Mouse (Mus musculus) lung, postnatal 0 days (tissue): ENCODE results near the gene Zfp644. TPM values are rescaled to one million over a fixed set of nuclear protein-coding genes. Genes with fewer than 3 reads are reported as not detected.
A peak's percentile ranks its signal among the peaks of the same experiment; 100 is the strongest.

Experiments
- ATAC-seq: fragments of 200-750 bp; cut with Nextera tagmentation; 2 replicates; pipeline ENCODE4 v1.8.0; 2017; ENCODE audit warnings: moderate library complexity
- DNase-seq: peaks from one replicate; pipeline ENCODE4 v3.0.0-alpha.2; 2016; ENCODE audit warnings: low spot score
- H3K27ac ChIP-seq: fragments of 300-500 bp; sonication (generic); 2 replicates; pipeline ENCODE4 v1.5.1; 2014; ENCODE audit warnings: antibody characterized with exemption, mild to moderate bottlenecking, low read length, mixed read lengths
- H3K27me3 ChIP-seq: fragments of 300-500 bp; sonication (generic); replicated peaks from 2 replicates; pipeline ENCODE4 v1.6.1; 2014; ENCODE audit warnings: low read length, mixed read lengths; ENCODE audit not compliant: insufficient read depth
- H3K36me3 ChIP-seq: fragments of 300-500 bp; sonication (generic); 2 replicates; pipeline ENCODE4 v1.6.1; 2014; ENCODE audit warnings: low read length, mixed read lengths; ENCODE audit not compliant: insufficient read depth
- H3K4me1 ChIP-seq: fragments of 300-500 bp; sonication (generic); 2 replicates; pipeline ENCODE4 v1.6.1; 2014; ENCODE audit warnings: antibody characterized with exemption, low read depth, low read length, mixed read lengths; ENCODE audit not compliant: insufficient read depth
- H3K4me2 ChIP-seq: fragments of 300-500 bp; sonication (generic); replicated peaks from 2 replicates; pipeline ENCODE4 v1.6.1; 2014; ENCODE audit warnings: low read depth, mild to moderate bottlenecking, low read length, moderate library complexity, mixed read lengths
- H3K4me3 ChIP-seq: fragments of 300-500 bp; sonication (generic); 2 replicates; pipeline ENCODE4 v1.5.1; 2014; ENCODE audit warnings: low read depth, low read length
- H3K9ac ChIP-seq: fragments of 300-500 bp; sonication (generic); replicated peaks from 2 replicates; pipeline ENCODE4 v1.6.1; 2014; ENCODE audit warnings: low read depth, mild to moderate bottlenecking
- H3K9me3 ChIP-seq: fragments of 300-500 bp; sonication (generic); 2 replicates; pipeline ENCODE4 v1.6.1; 2016; ENCODE audit warnings: low read length, mixed read lengths
- CTCF ChIP-seq: IDR thresholded peaks from 2 replicates; pipeline ENCODE4 v1.5.1; 2016; ENCODE audit warnings: antibody characterized with exemption, mild to moderate bottlenecking
- EP300 ChIP-seq: IDR thresholded peaks from 2 replicates; pipeline ENCODE4 v1.6.1; 2016; ENCODE audit warnings: antibody characterized with exemption, mild to moderate bottlenecking, control low read depth
- WGBS: fragments of 180-500 bp; shearing (Covaris S2); extraction: QIAGEN DNeasy Blood & Tissue Kit; methylation state at CpG from one replicate; pipeline ENCODE4 v1.1.7; 2014; 5-methylcytosine and 5-hydroxymethylcytosine counted together
- polyA plus RNA-seq: library from polyadenylated mRNA; unstranded; fragments of >200 nt; fragmentation: Nextera tagmentation; extraction: Ambion mirVana; gene quantifications from 2 replicates; pipeline ENCODE4 v1.2.1, GENCODE M21; 2015

Zfp644 gene
- polyA plus RNA-seq, 1 experiment from 2014 or later: 57.2 TPM

GRCm38 (mm10) chr5:106676784-106677183, 20.3 kb downstream of the Zfp644 start:
- Histone ChIP-seq H3K9ac (no peak overlapping the region), H3K27ac (no peak overlapping the region), H3K4me2 (no peak overlapping the region), H3K4me3 (no peak overlapping the region), H3K27me3 (no peaks in the 10 kb centered on the region), H3K4me1 (no peaks in the 10 kb centered on the region), H3K9me3 (no peaks in the 10 kb centered on the region), H3K36me3 (no peaks in the 10 kb centered on the region)
- TF ChIP-seq EP300 (no peak), CTCF (no peak)
- DNase-seq (no peak), ATAC-seq (no peak)
- 85% methylated on average over 9 of the region's 9 CpGs for WGBS

GRCm38 (mm10) chr5:106672597-106672996, 24.5 kb downstream of the Zfp644 start:
- no peak for TF ChIP-seq CTCF
- TF ChIP-seq EP300: no peak
- no peaks in the 10 kb centered on the region for H3K4me1 ChIP-seq
- DNase-seq: no peak
- no peak overlapping the region for H3K9ac ChIP-seq
- no peak overlapping the region for H3K4me2 ChIP-seq
- no peak for ATAC-seq
- no peak overlapping the region for H3K4me3 ChIP-seq
- no peak overlapping the region for H3K27ac ChIP-seq
- H3K9me3 ChIP-seq: no peaks in the 10 kb centered on the region
- H3K36me3 ChIP-seq: no peaks in the 10 kb centered on the region
- H3K27me3 ChIP-seq: no peaks in the 10 kb centered on the region

GRCm38 (mm10) chr5:106671893-106672292, 25.2 kb downstream of the Zfp644 start:
- Histone ChIP-seq H3K4me1 (no peaks in the 10 kb centered on the region), H3K27me3 (no peaks in the 10 kb centered on the region), H3K4me3 (no peak overlapping the region), H3K36me3 (no peaks in the 10 kb centered on the region), H3K4me2 (no peak overlapping the region), H3K9ac (no peak overlapping the region), H3K9me3 (no peaks in the 10 kb centered on the region), H3K27ac (no peak overlapping the region)
- WGBS: 35% methylated on average over 3 of the region's 3 CpGs
- ATAC-seq (peak; percentile 60), DNase-seq (peak; percentile 12)
- TF ChIP-seq EP300 (no peak), CTCF (no peak)

- 87% methylated on average over 4 of the region's 4 CpGs for WGBS
- H3K4me1 ChIP-seq: no peaks in the 10 kb centered on the region
- H3K4me2 ChIP-seq: no peak overlapping the region
- ATAC-seq (no peak), DNase-seq (no peak)
- no peaks in the 10 kb centered on the region for H3K9me3 ChIP-seq
- H3K36me3 ChIP-seq: no peaks in the 10 kb centered on the region
- no peak overlapping the region for H3K4me3 ChIP-seq
- H3K9ac ChIP-seq: no peak overlapping the region
- TF ChIP-seq CTCF (no peak), EP300 (no peak)
- no peaks in the 10 kb centered on the region for H3K27me3 ChIP-seq
- H3K27ac ChIP-seq: no peak overlapping the region
Measured at GRCm38 (mm10) chr5:106664910-106665309, 32.2 kb downstream of the Zfp644 start.

GRCm38 (mm10) chr5:106660867-106661266, 36.2 kb downstream of the Zfp644 start:
- Histone ChIP-seq H3K9ac (no peak overlapping the region), H3K9me3 (no peaks in the 10 kb centered on the region), H3K27me3 (no peaks in the 10 kb centered on the region), H3K4me3 (no peak overlapping the region), H3K4me1 (no peaks in the 10 kb centered on the region), H3K36me3 (no peaks in the 10 kb centered on the region), H3K4me2 (no peak overlapping the region), H3K27ac (no peak overlapping the region)
- no peak for TF ChIP-seq EP300
- no peak for TF ChIP-seq CTCF
- WGBS: 56% methylated on average over 1 of the region's 1 CpGs
- ATAC-seq: no peak
- DNase-seq: no peak

- no peak overlapping the region for H3K4me3 ChIP-seq
- H3K9me3 ChIP-seq: no peaks in the 10 kb centered on the region
- ATAC-seq: no peak
- H3K4me2 ChIP-seq: no peak overlapping the region
- H3K4me1 ChIP-seq: no peaks in the 10 kb centered on the region
- H3K36me3 ChIP-seq: no peaks in the 10 kb centered on the region
- H3K9ac ChIP-seq: no peak overlapping the region
- WGBS: 87% methylated on average over 3 of the region's 3 CpGs
- no peak for TF ChIP-seq EP300
- no peak for TF ChIP-seq CTCF
- no peak overlapping the region for H3K27ac ChIP-seq
- DNase-seq: no peak
- H3K27me3 ChIP-seq: no peaks in the 10 kb centered on the region
Measured at GRCm38 (mm10) chr5:106652790-106653328, 44.2 kb downstream of the Zfp644 start.

- no peak overlapping the region for H3K9ac ChIP-seq
- ATAC-seq: peak; percentile 43
- no peak overlapping the region for H3K27ac ChIP-seq
- no peaks in the 10 kb centered on the region for H3K27me3 ChIP-seq
- DNase-seq: peak; percentile 14
- WGBS: 63% methylated on average over 4 of the region's 4 CpGs
- H3K4me1 ChIP-seq: no peaks in the 10 kb centered on the region
- no peak for TF ChIP-seq EP300
- no peak for TF ChIP-seq CTCF
- H3K4me2 ChIP-seq: no peak overlapping the region
- H3K4me3 ChIP-seq: no peak overlapping the region
- H3K9me3 ChIP-seq: no peaks in the 10 kb centered on the region
- H3K36me3 ChIP-seq: no peaks in the 10 kb centered on the region
Measured at GRCm38 (mm10) chr5:106652220-106652753, 44.8 kb downstream of the Zfp644 start.
